Mouse (Mus musculus) olfactory bulb, adult 2 months (tissue): ENCODE results near the gene Gm10320. TPM values are rescaled to one million over a fixed set of nuclear protein-coding genes. Genes with fewer than 3 reads are reported as not detected.

Experiments used
- H3K27ac ChIP-seq: fragments of 200-500 bp; 2 replicates; pipeline ENCODE4 v1.5.1; 2012; ENCODE audit warnings: low read depth, low read length; ENCODE audit not compliant: insufficient read depth
- H3K4me1 ChIP-seq: fragments of 200-500 bp; 2 replicates; pipeline ENCODE4 v1.6.1; 2012; ENCODE audit warnings: low read length; ENCODE audit not compliant: control insufficient read depth, insufficient read depth
- H3K4me3 ChIP-seq: fragments of 200-500 bp; 2 replicates; pipeline ENCODE4 v1.5.1; 2012; ENCODE audit warnings: mild to moderate bottlenecking, low read depth, low read length, moderate library complexity; ENCODE audit not compliant: insufficient read depth
- CTCF ChIP-seq: fragments of 200-500 bp; IDR thresholded peaks from 2 replicates; pipeline ENCODE4 v1.5.1; 2012; ENCODE audit warnings: low read depth, mild to moderate bottlenecking, low read length, moderate library complexity; ENCODE audit not compliant: insufficient read depth
- POLR2A ChIP-seq: fragments of 200-500 bp; IDR thresholded peaks from 2 replicates; pipeline ENCODE4 v1.6.1; 2012; ENCODE audit warnings: mild to moderate bottlenecking, low read depth, low read length, moderate library complexity; ENCODE audit not compliant: insufficient read depth
- WGBS: fragments of 180-500 bp; shearing (Covaris S2); methylation state at CpG from one replicate; pipeline ENCODE4 v1.1.7; 2018; 5-methylcytosine and 5-hydroxymethylcytosine counted together
- polyA plus RNA-seq: library from polyadenylated mRNA; stranded (reverse); fragments of >200 nt; gene quantifications from 2 replicates; pipeline ENCODE4 v1.2.4, GENCODE M21; 2012; ENCODE audit warnings: low replicate concordance; ENCODE audit not compliant: missing spikeins, insufficient read depth, insufficient read length

Gene Gm10320
- polyA plus RNA-seq, 1 experiment, result not detected

- no peak for TF ChIP-seq CTCF
- no peak for TF ChIP-seq POLR2A
- Histone ChIP-seq H3K27ac (no peak overlapping the region), H3K4me3 (no peak overlapping the region), H3K4me1 (peaks cover 8% of the 10 kb centered on the region)
- 59% methylated on average over 11 of the region's 11 CpGs for WGBS
Observed at GRCm38 (mm10) chr13:98498080-98498479, 6.3 kb upstream of the Gm10320 start.

- TF ChIP-seq POLR2A (no peak), CTCF (no peak)
- WGBS, result 8% methylated on average over 16 of the region's 16 CpGs
- H3K4me1 ChIP-seq, result peaks cover 8% of the 10 kb centered on the region
- H3K4me3 ChIP-seq, result no peak overlapping the region
- H3K27ac ChIP-seq, result no peak overlapping the region
Observed at GRCm38 (mm10) chr13:98496917-98497870, 5.4 kb upstream of the Gm10320 start.

- Histone ChIP-seq H3K27ac (no peak overlapping the region), H3K4me1 (peaks cover 8% of the 10 kb centered on the region), H3K4me3 (no peak overlapping the region)
- WGBS, result 64% methylated on average over 8 of the region's 8 CpGs
- no peak for TF ChIP-seq POLR2A
- no peak for TF ChIP-seq CTCF
Observed at GRCm38 (mm10) chr13:98494492-98495064, 2.8 kb upstream of the Gm10320 start.

- TF ChIP-seq CTCF (no peak), POLR2A (no peak)
- peaks cover 8% of the 10 kb centered on the region for H3K4me1 ChIP-seq
- H3K4me3 ChIP-seq, result no peak overlapping the region
- WGBS, result 69% methylated on average over 9 of the region's 9 CpGs
- H3K27ac ChIP-seq, result no peak overlapping the region
Observed at GRCm38 (mm10) chr13:98492569-98493255, 911 bp upstream of the Gm10320 start.

- WGBS, result 94% methylated on average over 6 of the region's 6 CpGs
- H3K4me1 ChIP-seq, result no peaks in the 10 kb centered on the region
- TF ChIP-seq POLR2A, result no peak
- no peak for TF ChIP-seq CTCF
- H3K4me3 ChIP-seq, result no peak overlapping the region
- no peak overlapping the region for H3K27ac ChIP-seq
Observed at GRCm38 (mm10) chr13:98486726-98487125, 5.1 kb downstream of the Gm10320 start.

GRCm38 (mm10) chr13:98486161-98486560 is 5.6 kb downstream of the Gm10320 start:
- WGBS, result 83% methylated on average over 3 of the region's 3 CpGs
- H3K4me3 ChIP-seq, result no peak overlapping the region
- H3K27ac ChIP-seq, result no peak overlapping the region
- TF ChIP-seq CTCF, result no peak
- TF ChIP-seq POLR2A, result no peak
- H3K4me1 ChIP-seq, result no peaks in the 10 kb centered on the region

DNA sequence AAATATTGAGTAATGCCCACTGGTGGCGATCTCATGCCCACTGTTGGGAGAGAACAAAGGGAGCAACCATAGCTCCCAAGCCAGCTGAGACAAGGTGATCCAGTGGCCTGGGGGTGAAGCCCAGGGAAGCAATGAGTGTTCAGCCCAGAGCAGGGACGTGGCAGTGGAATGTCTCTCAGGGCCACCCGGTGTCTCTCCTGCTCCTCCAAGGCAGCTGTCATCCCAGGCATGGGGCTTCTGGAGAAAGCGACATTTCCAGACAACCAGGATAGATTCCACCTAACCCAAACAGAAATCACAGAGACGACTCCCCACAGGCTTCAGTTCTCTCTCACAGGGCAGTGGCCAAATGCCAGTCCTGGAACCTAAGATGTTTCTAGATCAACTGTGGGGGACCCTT is 6.4 kb downstream of the Gm10320 start:
- 89% methylated on average over 5 of the region's 5 CpGs for WGBS
- Histone ChIP-seq H3K27ac (no peak overlapping the region), H3K4me1 (no peaks in the 10 kb centered on the region), H3K4me3 (no peak overlapping the region)
- TF ChIP-seq CTCF (no peak), POLR2A (no peak)

DNA sequence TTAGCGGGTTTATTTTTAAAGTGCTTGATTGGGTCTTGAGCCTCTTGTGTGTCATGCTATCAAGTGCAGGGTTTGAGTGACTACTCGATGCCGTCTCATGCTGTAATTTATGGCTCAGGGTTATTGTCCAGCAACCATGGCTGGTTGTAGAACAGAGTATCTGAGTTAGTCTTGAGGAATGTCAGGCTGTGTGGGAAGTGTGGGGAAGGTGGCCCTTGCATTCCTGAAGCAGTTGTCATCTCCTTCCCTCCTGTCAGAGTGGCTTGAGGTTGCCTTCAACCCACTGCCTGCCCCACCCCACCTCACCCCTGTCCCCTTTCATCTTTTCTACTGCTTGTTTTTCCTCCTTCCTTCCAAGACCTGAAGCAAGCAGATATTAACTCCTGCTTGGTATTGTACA is 13.8 kb downstream of the Gm10320 start:
- H3K4me3 ChIP-seq, result no peak overlapping the region
- no peaks in the 10 kb centered on the region for H3K4me1 ChIP-seq
- 91% methylated on average over 3 of the region's 3 CpGs for WGBS
- no peak for TF ChIP-seq CTCF
- TF ChIP-seq POLR2A, result no peak
- no peak overlapping the region for H3K27ac ChIP-seq

DNA sequence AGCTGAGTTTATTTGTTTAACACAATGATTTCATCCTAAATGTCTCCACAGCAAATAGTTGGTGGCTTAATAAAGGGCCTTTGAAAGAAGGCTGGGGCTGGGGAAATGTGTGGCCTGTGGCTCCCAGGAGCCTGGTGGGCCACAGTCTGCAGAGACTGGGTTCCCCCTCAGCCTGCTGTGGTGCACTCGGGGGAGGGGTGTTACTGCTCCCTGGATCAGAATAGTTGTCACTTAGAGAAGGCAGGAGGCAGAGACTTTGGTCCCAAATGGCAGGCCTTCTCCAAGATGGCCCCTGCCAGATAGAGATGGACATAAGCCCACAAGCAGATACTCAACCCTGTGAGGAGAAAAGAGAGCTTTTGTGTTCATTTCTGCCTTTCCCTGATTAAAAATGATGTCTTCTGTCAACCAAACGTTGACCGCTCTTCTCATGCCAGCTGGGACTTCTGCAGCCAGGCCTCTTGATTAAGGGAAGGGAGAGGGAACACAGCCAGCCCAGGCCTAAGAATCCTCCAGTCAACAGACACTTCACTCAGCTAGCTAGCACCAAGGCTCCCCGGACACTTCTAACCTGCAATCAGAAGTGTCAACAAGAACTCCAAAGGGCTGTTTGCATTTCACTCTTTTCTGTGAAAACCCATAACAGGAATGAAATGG is 14.8 kb downstream of the Gm10320 start:
- no peaks in the 10 kb centered on the region for H3K4me1 ChIP-seq
- no peak for TF ChIP-seq CTCF
- TF ChIP-seq POLR2A, result no peak
- H3K4me3 ChIP-seq, result no peak overlapping the region
- no peak overlapping the region for H3K27ac ChIP-seq
- 62% methylated on average over 4 of the region's 4 CpGs for WGBS
